Mouse (Mus musculus): ENCODE results near the gene Zbed4.

DNA sequence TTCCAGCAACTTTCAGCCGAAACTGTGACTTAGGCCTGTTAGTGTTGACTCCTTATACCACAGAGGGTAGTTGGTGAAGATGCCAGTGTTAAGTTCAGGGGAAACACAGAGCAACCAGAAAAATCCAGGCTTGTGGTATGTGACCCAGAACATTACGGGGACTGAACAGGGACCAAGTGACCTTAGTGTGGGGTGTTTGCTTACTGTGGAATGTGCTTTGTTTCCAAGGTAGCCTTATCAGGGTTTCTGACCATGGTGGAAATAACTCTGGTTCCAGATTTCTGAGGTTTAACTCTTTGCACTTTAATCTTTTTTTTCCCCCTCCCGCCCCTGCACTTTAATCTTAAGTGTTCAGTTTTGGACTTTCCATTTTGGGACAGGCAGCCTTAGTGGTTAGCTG is 6.6 kb downstream of the Zbed4 start:
- TF ChIP-seq CTCF (IDR thresholded peaks at IDR 0.05; ENCODE audit: control insufficient read depth, insufficient read depth, insufficient replicate concordance, low read depth, low read length) (no peak), POLR2A (IDR thresholded peaks at IDR 0.05; ENCODE audit: control insufficient read depth, low read depth, low read length) (no peak)

Data from testis, adult 2 months (tissue).